Mouse (Mus musculus): ENCODE measurements around the gene Ms4a6c. TPM values are rescaled to one million over a fixed set of nuclear protein-coding genes. Genes with fewer than 3 reads are reported as not detected.
"Not testable (repeated sequence)": the region's sequence is repeated elsewhere in the genome, so short reads cannot be mapped to it uniquely, and the experiment has no call there.

Gene Ms4a6c
- polyA plus RNA-seq, 1 experiment from 2014 or later, result 7.1 TPM

- no peak overlapping the region for H3K27ac ChIP-seq (ENCODE audit: low read depth)
- no peak for TF ChIP-seq CTCF (IDR thresholded peaks at IDR 0.05; ENCODE audit: low read depth)
- H3K9ac ChIP-seq, result no peak overlapping the region
- no peaks in the 10 kb centered on the region for H3K36me3 ChIP-seq (ENCODE audit: insufficient read depth)
- H3K4me2 ChIP-seq, result no peak overlapping the region
- WGBS, result 84% methylated on average over 4 of the region's 4 CpGs
- no peaks in the 10 kb centered on the region for H3K27me3 ChIP-seq (ENCODE audit: insufficient read depth, low read length)
- H3K4me1 ChIP-seq (ENCODE audit: insufficient read depth), result no peaks in the 10 kb centered on the region
- no peak overlapping the region for H3K4me3 ChIP-seq (ENCODE audit: low read depth, low read length)
- no peak for DNase-seq
- no peak for ATAC-seq (ENCODE audit: insufficient read depth)
- no peaks in the 10 kb centered on the region for H3K9me3 ChIP-seq (ENCODE audit: low read depth, low read length)
These were observed 32.2 kb downstream of the Ms4a6c start for GRCm38 (mm10) chr19:11501326-11501725.

GRCm38 (mm10) chr19:11504857-11505256 is 35.7 kb downstream of the Ms4a6c start:
- TF ChIP-seq CTCF (IDR thresholded peaks at IDR 0.05; ENCODE audit: low read depth), result no peak
- 74% methylated on average over 1 of the region's 1 CpGs for WGBS
- H3K4me2 ChIP-seq, result no peak overlapping the region
- DNase-seq, result no peak
- H3K4me3 ChIP-seq (ENCODE audit: low read depth, low read length), result no peak overlapping the region
- no peaks in the 10 kb centered on the region for H3K27me3 ChIP-seq (ENCODE audit: insufficient read depth, low read length)
- H3K9ac ChIP-seq, result no peak overlapping the region
- H3K4me1 ChIP-seq (ENCODE audit: insufficient read depth), result no peaks in the 10 kb centered on the region
- no peak for ATAC-seq (ENCODE audit: insufficient read depth)
- H3K36me3 ChIP-seq (ENCODE audit: insufficient read depth), result no peaks in the 10 kb centered on the region
- no peaks in the 10 kb centered on the region for H3K9me3 ChIP-seq (ENCODE audit: low read depth, low read length)
- H3K27ac ChIP-seq (ENCODE audit: low read depth), result no peak overlapping the region

DNA sequence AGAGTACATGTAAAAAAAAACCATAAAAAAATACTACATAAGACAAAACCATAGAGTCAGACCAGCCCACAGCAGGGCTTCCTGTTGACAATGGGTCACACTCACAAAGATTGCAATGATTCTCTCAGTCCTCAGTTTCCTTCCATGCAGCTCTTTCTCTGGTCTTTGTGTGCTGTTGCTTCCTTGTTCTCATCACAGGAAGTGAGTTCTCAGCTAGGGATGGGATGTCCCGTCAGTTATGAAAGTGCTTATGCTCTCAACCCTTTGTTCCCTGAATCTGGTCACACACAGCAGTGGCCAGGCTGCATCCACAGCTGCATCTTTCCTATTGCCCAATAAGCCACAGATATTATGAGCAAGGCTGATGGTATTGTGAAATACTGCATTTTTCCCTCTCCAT is 44.3 kb downstream of the Ms4a6c start:
- H3K27ac ChIP-seq (ENCODE audit: low read depth), result no peak overlapping the region
- no peak overlapping the region for H3K9ac ChIP-seq
- no peak overlapping the region for H3K4me2 ChIP-seq
- WGBS, result 33% methylated on average over 1 of the region's 1 CpGs
- ATAC-seq (ENCODE audit: insufficient read depth) (no peak), DNase-seq (no peak)
- no peaks in the 10 kb centered on the region for H3K9me3 ChIP-seq (ENCODE audit: low read depth, low read length)
- H3K36me3 ChIP-seq (ENCODE audit: insufficient read depth), result no peaks in the 10 kb centered on the region
- no peaks in the 10 kb centered on the region for H3K27me3 ChIP-seq (ENCODE audit: insufficient read depth, low read length)
- H3K4me3 ChIP-seq (ENCODE audit: low read depth, low read length), result no peak overlapping the region
- no peak for TF ChIP-seq CTCF (IDR thresholded peaks at IDR 0.05; ENCODE audit: low read depth)
- no peaks in the 10 kb centered on the region for H3K4me1 ChIP-seq (ENCODE audit: insufficient read depth)

DNA sequence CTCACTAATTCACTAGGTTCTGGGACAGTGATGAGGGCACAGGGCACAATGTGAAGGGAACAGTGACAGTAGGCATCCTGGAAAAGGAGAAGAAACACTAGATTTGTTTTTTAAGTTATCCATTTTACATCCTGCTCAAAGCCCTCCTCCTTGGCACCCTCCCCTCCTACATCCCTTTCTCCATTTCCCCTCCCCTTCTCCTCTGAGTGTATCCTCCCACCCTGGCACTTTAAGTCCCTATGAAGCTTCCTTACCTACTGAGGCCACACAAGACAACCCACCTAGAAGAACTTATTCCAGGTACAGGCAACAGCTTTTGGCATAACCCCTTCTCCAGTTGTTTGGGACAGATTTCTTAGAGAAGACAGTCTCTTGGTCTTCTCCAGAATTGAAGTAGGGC is 47.1 kb downstream of the Ms4a6c start, which contains the start of gene Ms4a6b:
Ms4a6b (plus strand) TSS at position 267 of the 400 bp plus-strand sequence.
- Histone ChIP-seq H3K27ac (ENCODE audit: low read depth) (no peak within 1 kb of the TSS), H3K27me3 (ENCODE audit: insufficient read depth, low read length) (no peaks in the 10 kb centered on the region), H3K36me3 (ENCODE audit: insufficient read depth) (no peaks in the 10 kb centered on the region), H3K9ac (no peak within 1 kb of the TSS), H3K4me1 (ENCODE audit: insufficient read depth) (no peaks in the 10 kb centered on the region), H3K4me3 (ENCODE audit: low read depth, low read length) (no peak within 1 kb of the TSS), H3K4me2 (no peak within 1 kb of the TSS), H3K9me3 (ENCODE audit: low read depth, low read length) (no peaks in the 10 kb centered on the region)
- no peak for DNase-seq
- no peak for TF ChIP-seq CTCF (IDR thresholded peaks at IDR 0.05; ENCODE audit: low read depth)
- ATAC-seq (ENCODE audit: insufficient read depth), result no peak

- H3K9me3 ChIP-seq (ENCODE audit: low read depth, low read length), result no peaks in the 10 kb centered on the region
- no peak for ATAC-seq (ENCODE audit: insufficient read depth)
- no peaks in the 10 kb centered on the region for H3K36me3 ChIP-seq (ENCODE audit: insufficient read depth)
- TF ChIP-seq CTCF (IDR thresholded peaks at IDR 0.05; ENCODE audit: low read depth), result no peak
- no peak overlapping the region for H3K9ac ChIP-seq
- no peak for DNase-seq
- H3K27ac ChIP-seq (ENCODE audit: low read depth), result no peak overlapping the region
- no peak overlapping the region for H3K4me3 ChIP-seq (ENCODE audit: low read depth, low read length)
- H3K4me1 ChIP-seq (ENCODE audit: insufficient read depth), result no peaks in the 10 kb centered on the region
- no peaks in the 10 kb centered on the region for H3K27me3 ChIP-seq (ENCODE audit: insufficient read depth, low read length)
- H3K4me2 ChIP-seq, result no peak overlapping the region
- 50% methylated on average over 4 of the region's 4 CpGs for WGBS
These were observed 47.7 kb downstream of the Ms4a6c start for GRCm38 (mm10) chr19:11516845-11517244.

GRCm38 (mm10) chr19:11517373-11517772 is 48.2 kb downstream of the Ms4a6c start:
- peak; percentile 19 for DNase-seq
- H3K27ac ChIP-seq (ENCODE audit: low read depth); H3K27me3 ChIP-seq (ENCODE audit: insufficient read depth, low read length); H3K4me1 ChIP-seq (ENCODE audit: insufficient read depth); H3K4me3 ChIP-seq (ENCODE audit: low read depth, low read length); H3K4me2 ChIP-seq; ATAC-seq (ENCODE audit: insufficient read depth); H3K9me3 ChIP-seq (ENCODE audit: low read depth, low read length); H3K36me3 ChIP-seq (ENCODE audit: insufficient read depth); H3K9ac ChIP-seq: not testable (repeated sequence)
- WGBS, result 13% methylated on average over 1 of the region's 1 CpGs

DNA sequence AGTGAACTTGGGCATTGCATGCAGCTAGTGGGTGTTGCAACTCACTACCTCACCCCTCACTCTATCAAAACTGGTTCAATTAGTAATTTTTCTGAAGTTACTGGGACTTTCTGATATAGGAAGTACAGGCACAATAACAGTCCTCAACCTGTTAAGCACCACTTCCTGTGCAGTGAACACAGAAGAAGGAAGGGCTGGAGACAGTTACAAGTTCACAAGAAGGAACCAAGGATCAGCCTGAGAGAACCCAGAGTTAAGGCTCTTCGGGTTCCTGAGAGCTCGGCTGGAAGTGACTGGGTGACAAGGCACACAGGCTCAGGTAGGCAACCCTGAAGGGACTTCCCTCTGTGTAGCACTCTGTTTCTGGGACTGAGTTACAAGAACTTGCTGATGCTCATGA is 49.2 kb downstream of the Ms4a6c start:
- not testable (repeated sequence) for DNase-seq; H3K9ac ChIP-seq; H3K27ac ChIP-seq (ENCODE audit: low read depth); H3K4me1 ChIP-seq (ENCODE audit: insufficient read depth); H3K27me3 ChIP-seq (ENCODE audit: insufficient read depth, low read length); H3K36me3 ChIP-seq (ENCODE audit: insufficient read depth); ATAC-seq (ENCODE audit: insufficient read depth); H3K4me3 ChIP-seq (ENCODE audit: low read depth, low read length); H3K4me2 ChIP-seq; H3K9me3 ChIP-seq (ENCODE audit: low read depth, low read length)
- WGBS, result 80% methylated on average over 2 of the region's 2 CpGs

DNA sequence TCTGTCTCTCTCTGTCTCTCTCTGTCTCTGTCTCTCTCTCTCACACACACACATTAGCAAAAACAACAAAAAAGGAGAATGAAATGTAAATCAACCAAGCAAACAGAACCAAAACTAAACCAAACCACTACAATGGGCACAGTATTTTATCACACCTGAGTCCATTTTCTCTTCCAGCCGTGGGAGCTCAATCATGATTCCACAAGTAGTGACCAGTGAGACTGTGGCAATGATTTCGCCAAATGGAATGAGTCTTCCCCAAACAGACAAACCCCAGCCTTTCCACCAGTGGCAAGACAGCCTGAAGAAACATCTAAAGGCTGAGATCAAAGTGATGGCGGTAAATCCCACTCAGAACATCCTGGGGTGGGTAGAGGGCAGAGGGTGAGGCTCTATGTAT is 51.0 kb downstream of the Ms4a6c start:
- Histone ChIP-seq H3K27me3 (ENCODE audit: insufficient read depth, low read length) (no peaks in the 10 kb centered on the region), H3K27ac (ENCODE audit: low read depth) (no peak overlapping the region), H3K4me2 (no peak overlapping the region), H3K4me1 (ENCODE audit: insufficient read depth) (no peaks in the 10 kb centered on the region), H3K9ac (no peak overlapping the region), H3K9me3 (ENCODE audit: low read depth, low read length) (no peaks in the 10 kb centered on the region), H3K4me3 (ENCODE audit: low read depth, low read length) (no peak overlapping the region), H3K36me3 (ENCODE audit: insufficient read depth) (no peaks in the 10 kb centered on the region)
- no peak for ATAC-seq (ENCODE audit: insufficient read depth)
- no peak for DNase-seq
- no peak for TF ChIP-seq CTCF (IDR thresholded peaks at IDR 0.05; ENCODE audit: low read depth)
- 74% methylated on average over 3 of the region's 3 CpGs for WGBS

Other genes starting within 250 kb of the Ms4a6c start
- not detected in 2 replicates for gene Ms4a12, start 236.9 kb upstream of the Ms4a6c start, polyA plus RNA-seq (2014; fragmentation: Nextera tagmentation; extraction: Ambion mirVana)
- not detected in 2 replicates for gene Ms4a1, start 203.1 kb upstream of the Ms4a6c start, polyA plus RNA-seq (2014; fragmentation: Nextera tagmentation; extraction: Ambion mirVana)
- not detected in 2 replicates for gene Ms4a5, start 185.5 kb upstream of the Ms4a6c start, polyA plus RNA-seq (2014; fragmentation: Nextera tagmentation; extraction: Ambion mirVana)
- gene Ms4a14, start 154.9 kb upstream of the Ms4a6c start, polyA plus RNA-seq (2014; fragmentation: Nextera tagmentation; extraction: Ambion mirVana), result 0.05 TPM in 1 of 2 replicates, not detected in the other
- 3.0 and 5.0 TPM in 2 replicates for gene Ms4a7, start 133.2 kb upstream of the Ms4a6c start, polyA plus RNA-seq (2014; fragmentation: Nextera tagmentation; extraction: Ambion mirVana)
- gene Ms4a4a, start 93.8 kb upstream of the Ms4a6c start, polyA plus RNA-seq (2014; fragmentation: Nextera tagmentation; extraction: Ambion mirVana), result 3.5 and 5.1 TPM in 2 replicates
- 0.63 and 1.5 TPM in 2 replicates for gene Ms4a4c, start 64.6 kb upstream of the Ms4a6c start, polyA plus RNA-seq (2014; fragmentation: Nextera tagmentation; extraction: Ambion mirVana)
- gene Ms4a4b, start 25.8 kb upstream of the Ms4a6c start, polyA plus RNA-seq (2014; fragmentation: Nextera tagmentation; extraction: Ambion mirVana), result 0.18 TPM in 1 of 2 replicates, not detected in the other
- gene Gm8369, start 16.6 kb downstream of the Ms4a6c start, polyA plus RNA-seq (2014; fragmentation: Nextera tagmentation; extraction: Ambion mirVana), result not detected in 2 replicates
- gene Ms4a6b, start 47.1 kb downstream of the Ms4a6c start, polyA plus RNA-seq (2014; fragmentation: Nextera tagmentation; extraction: Ambion mirVana), result 5.2 and 6.1 TPM in 2 replicates
- 1.1 and 2.1 TPM in 2 replicates for gene Ms4a4d, start 67.4 kb downstream of the Ms4a6c start, polyA plus RNA-seq (2014; fragmentation: Nextera tagmentation; extraction: Ambion mirVana)
- 5.2 and 6.0 TPM in 2 replicates for gene Ms4a6d, start 135.5 kb downstream of the Ms4a6c start, polyA plus RNA-seq (2014; fragmentation: Nextera tagmentation; extraction: Ambion mirVana)
- 0.12 TPM in 1 of 2 replicates, not detected in the other for gene Ms4a2, start 154.4 kb downstream of the Ms4a6c start, polyA plus RNA-seq (2014; fragmentation: Nextera tagmentation; extraction: Ambion mirVana)
- gene Ms4a3, start 171.5 kb downstream of the Ms4a6c start, polyA plus RNA-seq (2014; fragmentation: Nextera tagmentation; extraction: Ambion mirVana), result not detected in 2 replicates
- gene Oosp2, start 191.2 kb downstream of the Ms4a6c start, polyA plus RNA-seq (2014; fragmentation: Nextera tagmentation; extraction: Ambion mirVana), result not detected in 2 replicates
- not detected in 2 replicates for gene Oosp1, start 221.8 kb downstream of the Ms4a6c start, polyA plus RNA-seq (2014; fragmentation: Nextera tagmentation; extraction: Ambion mirVana)
- gene Oosp3, start 227.7 kb downstream of the Ms4a6c start, polyA plus RNA-seq (2014; fragmentation: Nextera tagmentation; extraction: Ambion mirVana), result not detected in 2 replicates

All from lung, embryonic 14.5 days (tissue).